Mouse (Mus musculus): ENCODE data around the gene Ptcd1.

GRCm38 (mm10) chr5:145116316-145116715 lies 50.6 kb downstream of the Ptcd1 start:
- no peak for TF ChIP-seq CTCF (conservative IDR thresholded peaks at IDR 0.05; ENCODE audit: insufficient read depth, insufficient read length, low read depth, low read length)
- TF ChIP-seq POLR2A (IDR thresholded peaks at IDR 0.05; ENCODE audit: low read depth, low read length): no peak

Data from kidney, adult 2 months (tissue).